Mouse (Mus musculus) thymus, postnatal 36 days (tissue): Measurements from ENCODE around the gene Gpr158.

Experiments used
- DNase-seq, 2 experiments: peaks; one replicate each; pipeline ENCODE4 v3.0.0; 2022; ENCODE audit warnings: mixed read lengths in 2 of 2

The Gpr158 gene

GRCm38 (mm10) chr2:21665721-21666120, 298.4 kb downstream of the Gpr158 start:
- DNase-seq: no peak

GRCm38 (mm10) chr2:21676084-21676838, 308.9 kb downstream of the Gpr158 start:
- DNase-seq: no peak

GRCm38 (mm10) chr2:21676839-21677123, 309.4 kb downstream of the Gpr158 start:
- DNase-seq: no peak

- no peak for DNase-seq
Observed at GRCm38 (mm10) chr2:21680735-21681270, 313.5 kb downstream of the Gpr158 start.

GRCm38 (mm10) chr2:21684736-21685135, 317.4 kb downstream of the Gpr158 start:
- no peak for DNase-seq

GRCm38 (mm10) chr2:21693128-21693527, 325.8 kb downstream of the Gpr158 start:
- DNase-seq: no peak

GRCm38 (mm10) chr2:21693807-21694594, 326.7 kb downstream of the Gpr158 start:
- no peak for DNase-seq

- DNase-seq: no peak
Observed at GRCm38 (mm10) chr2:21728075-21728474, 360.7 kb downstream of the Gpr158 start.

GRCm38 (mm10) chr2:21783721-21784120, 416.4 kb downstream of the Gpr158 start:
- DNase-seq: no peak

- no peak for DNase-seq
Observed at GRCm38 (mm10) chr2:21793156-21793555, 425.8 kb downstream of the Gpr158 start.

- DNase-seq: no peak
Observed at GRCm38 (mm10) chr2:21799616-21800015, 432.3 kb downstream of the Gpr158 start.

- no peak for DNase-seq
Observed at GRCm38 (mm10) chr2:21800045-21800444, 432.7 kb downstream of the Gpr158 start.

- no peak for DNase-seq
Observed at GRCm38 (mm10) chr2:21808510-21808909, 441.2 kb downstream of the Gpr158 start.

GRCm38 (mm10) chr2:21810431-21810830, 443.1 kb downstream of the Gpr158 start:
- DNase-seq: no peak

GRCm38 (mm10) chr2:21864061-21864460, 496.7 kb downstream of the Gpr158 start:
- DNase-seq: no peak
